Mouse (Mus musculus) skeletal muscle tissue, adult 2 months (tissue): Measurements from ENCODE around the gene Hsd17b14.
A peak's percentile ranks its signal among the peaks of the same experiment; 100 is the strongest.
"Not testable (repeated sequence)": the region's sequence is repeated elsewhere in the genome, so short reads cannot be mapped to it uniquely, and the experiment has no call there.

Experiments
- DNase-seq: peaks from one replicate; pipeline ENCODE4 v3.0.0-alpha.2; 2012; ENCODE audit warnings: low read depth, low spot score

Gene Hsd17b14

GRCm38 (mm10) chr7:45554744-45555143 lies at the start of gene Hsd17b14:
Gene Hsd17b14, plus strand, starts transcription at chr7:45554893.
- DNase-seq: no peak

GRCm38 (mm10) chr7:45507583-45507982 lies 47.1 kb upstream of the Hsd17b14 start:
- no peak for DNase-seq

DNA sequence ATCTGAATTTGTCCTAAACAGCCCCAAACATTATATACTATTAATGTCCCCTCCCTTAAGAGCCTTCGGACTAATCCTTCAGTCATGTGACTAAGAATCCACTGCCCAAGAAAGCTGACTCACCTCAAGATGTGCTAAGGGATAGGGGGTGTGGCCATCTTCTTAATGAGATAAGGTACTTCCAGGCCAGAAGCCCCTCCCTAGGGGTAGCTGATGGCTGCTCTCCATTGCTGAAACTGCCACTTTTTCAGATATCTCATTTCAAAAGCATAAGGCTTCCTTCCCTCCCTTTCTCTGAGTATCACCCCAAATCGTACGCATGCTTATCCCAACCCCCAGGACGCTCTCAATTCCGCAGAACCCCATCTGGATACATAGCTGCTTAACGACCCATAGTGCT lies 46.1 kb upstream of the Hsd17b14 start:
- DNase-seq: peak; percentile 47

- DNase-seq: no peak
Measured at GRCm38 (mm10) chr7:45509181-45509882, 45.4 kb upstream of the Hsd17b14 start.

- DNase-seq: peak; percentile 83
Measured at GRCm38 (mm10) chr7:45509912-45510787, 44.5 kb upstream of the Hsd17b14 start, which contains the start of gene Nucb1. Gene Nucb1, minus strand, starts transcription at chr7:45510406.

- no peak for DNase-seq
Measured at GRCm38 (mm10) chr7:45514411-45514810, 40.3 kb upstream of the Hsd17b14 start.

GRCm38 (mm10) chr7:45515436-45515835 lies 39.3 kb upstream of the Hsd17b14 start:
- no peak for DNase-seq

- DNase-seq: not testable (repeated sequence)
Measured at GRCm38 (mm10) chr7:45516846-45517245, 37.8 kb upstream of the Hsd17b14 start.

- DNase-seq: no peak
Measured at GRCm38 (mm10) chr7:45518618-45519017, 36.1 kb upstream of the Hsd17b14 start.

DNA sequence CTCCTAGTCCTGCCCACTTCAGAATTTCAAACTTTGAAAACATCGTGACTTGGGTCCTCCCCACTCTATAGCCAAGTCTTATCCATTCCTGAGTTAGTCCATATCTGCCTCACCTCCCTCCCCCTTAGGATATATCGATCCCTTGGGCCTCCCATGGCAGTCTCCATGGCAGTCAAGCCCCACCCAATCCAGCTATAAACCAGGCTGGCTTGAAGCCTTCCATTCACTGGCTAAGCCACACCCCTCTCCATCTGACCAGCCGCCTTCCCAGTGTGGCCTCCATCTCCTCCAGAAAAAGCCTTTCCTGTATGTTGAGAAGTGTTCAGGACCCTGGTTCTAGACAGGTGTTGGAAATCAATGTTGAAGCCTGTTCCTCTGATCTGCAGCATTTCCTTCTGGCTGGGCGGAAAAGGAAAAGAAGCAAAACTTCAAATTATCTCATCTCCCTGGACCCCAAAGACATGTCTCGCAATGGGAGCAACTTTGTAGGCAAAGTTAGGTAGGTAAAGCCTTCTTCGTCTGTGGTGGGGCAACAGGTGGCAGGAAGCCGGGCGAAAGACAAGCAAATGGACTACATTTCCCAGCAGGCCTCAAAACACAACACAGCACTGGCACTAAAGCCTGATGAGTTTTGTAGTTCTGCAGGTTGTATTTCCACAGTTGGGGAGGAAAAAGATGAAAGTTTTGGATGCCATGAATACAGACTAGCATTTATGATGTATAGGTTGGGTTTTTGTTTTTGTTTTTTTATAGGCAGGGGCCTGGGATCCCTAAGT lies 35.2 kb upstream of the Hsd17b14 start:
- DNase-seq: no peak

- DNase-seq: no peak
Measured at GRCm38 (mm10) chr7:45520605-45521004, 34.1 kb upstream of the Hsd17b14 start.

DNA sequence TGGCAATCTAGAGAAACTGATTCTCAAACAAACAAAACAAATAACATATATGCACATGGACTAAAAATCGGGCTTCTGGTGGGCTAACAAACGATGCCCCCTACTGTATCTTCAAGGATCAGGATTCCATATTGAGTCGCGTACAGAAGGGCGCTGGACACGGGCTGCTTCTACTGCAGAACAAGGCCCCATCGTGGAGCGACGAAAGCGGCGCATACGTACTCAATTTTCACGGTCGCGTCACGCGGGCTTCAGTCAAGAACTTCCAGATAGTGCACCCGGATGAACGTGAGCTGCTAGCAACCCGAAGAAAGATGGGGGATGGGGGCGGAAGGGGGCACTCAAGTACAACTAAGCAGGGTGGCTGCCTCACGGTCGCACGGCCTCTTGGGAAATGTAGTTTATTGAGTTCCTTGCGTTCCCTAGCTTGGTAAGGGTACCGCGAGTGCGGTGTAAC lies 32.9 kb upstream of the Hsd17b14 start:
- peak; percentile 85 for DNase-seq

DNA sequence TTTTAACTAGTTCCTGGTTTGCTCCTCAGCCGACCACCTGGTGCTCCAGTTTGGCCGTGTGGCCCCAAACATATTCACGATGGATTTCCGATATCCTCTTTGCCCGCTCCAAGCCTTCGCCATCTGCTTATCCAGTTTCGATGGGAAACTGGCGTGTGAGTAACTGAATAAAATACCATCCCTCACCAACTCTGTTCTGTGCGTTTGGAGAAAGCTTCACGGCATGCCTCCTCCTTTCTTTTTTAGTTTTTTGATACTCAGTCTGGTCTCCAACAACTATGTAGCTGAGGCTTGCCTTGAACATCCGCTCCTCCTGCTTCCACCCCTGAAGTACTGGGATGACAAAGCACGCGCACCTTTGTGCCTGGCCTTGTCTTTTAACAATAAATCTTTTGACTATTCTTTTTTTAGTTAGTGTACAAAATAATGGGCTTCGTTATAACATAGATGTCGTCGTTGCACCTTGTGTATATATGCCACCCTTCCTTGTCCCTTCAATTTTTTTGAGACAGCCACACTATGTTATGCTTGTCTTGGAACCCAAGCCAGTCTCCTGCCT lies 32.4 kb upstream of the Hsd17b14 start:
- no peak for DNase-seq

DNA sequence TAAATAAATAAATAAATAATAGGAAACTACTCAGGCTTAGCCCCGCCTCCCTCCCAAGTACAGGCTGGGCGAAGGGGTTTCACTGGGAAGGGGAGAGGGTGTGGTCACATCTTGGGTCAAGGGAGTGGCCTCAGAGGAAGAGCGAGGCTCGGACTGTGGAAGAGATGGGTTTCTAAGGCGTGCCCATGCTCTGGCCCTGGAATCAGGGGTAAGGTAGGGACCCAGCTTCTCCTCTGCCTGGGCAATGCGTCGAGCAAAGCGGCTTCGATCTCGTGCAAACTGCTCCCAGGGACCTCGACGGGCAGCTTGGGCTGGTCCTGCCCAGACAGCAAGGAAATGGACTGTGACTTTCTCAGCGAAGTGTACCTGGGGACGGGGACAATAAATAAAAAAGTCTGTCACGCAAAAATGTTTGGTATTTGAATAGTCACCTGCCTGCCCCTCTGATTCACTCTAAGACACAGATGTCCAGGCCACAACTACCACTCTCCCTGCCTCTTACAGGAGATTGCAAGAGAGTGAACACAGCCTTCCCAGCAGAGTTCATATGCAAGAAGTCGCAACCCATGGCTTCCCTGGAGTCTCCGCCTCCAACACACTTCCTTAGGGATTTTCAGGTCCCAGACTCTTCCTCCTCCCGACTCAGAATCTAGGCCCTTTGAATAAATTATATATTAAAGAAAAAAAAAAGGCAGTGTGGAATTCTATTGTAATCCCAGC lies 31.6 kb upstream of the Hsd17b14 start:
- no peak for DNase-seq

DNA sequence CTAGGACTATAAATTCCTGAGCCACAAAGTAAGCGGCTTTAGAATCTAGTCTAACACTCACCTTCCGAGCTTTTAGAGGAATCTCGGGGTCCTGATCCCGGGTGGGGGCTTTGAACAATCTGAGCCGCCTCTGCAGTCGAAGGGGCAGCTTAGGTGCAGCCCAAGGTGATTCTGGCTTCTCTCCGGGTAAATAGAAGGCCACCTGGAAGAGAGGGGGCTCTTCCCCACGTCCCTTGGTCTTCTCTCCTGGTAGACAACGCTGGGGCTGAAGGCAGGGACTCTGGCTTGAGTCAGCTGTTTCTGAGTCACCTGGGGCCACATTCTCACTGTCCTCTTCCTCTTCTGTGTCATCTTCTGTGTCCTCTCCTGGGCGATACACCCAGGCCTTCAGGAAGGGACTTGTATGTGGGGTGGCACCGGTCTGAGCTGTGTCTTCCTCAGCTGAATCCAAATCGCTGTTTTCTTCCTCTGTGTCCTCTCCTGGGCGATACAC lies 31.0 kb upstream of the Hsd17b14 start:
- DNase-seq: no peak

GRCm38 (mm10) chr7:45524841-45525621 lies 29.7 kb upstream of the Hsd17b14 start:
- DNase-seq: peak; percentile 43

GRCm38 (mm10) chr7:45525809-45526473 lies 28.8 kb upstream of the Hsd17b14 start, which contains the start of the genes Ppp1r15a and Plekha4:
Gene Ppp1r15a, minus strand, starts transcription at chr7:45526268.
Gene Plekha4, plus strand, starts transcription at chr7:45526330.
- DNase-seq: peak; percentile 98

DNA sequence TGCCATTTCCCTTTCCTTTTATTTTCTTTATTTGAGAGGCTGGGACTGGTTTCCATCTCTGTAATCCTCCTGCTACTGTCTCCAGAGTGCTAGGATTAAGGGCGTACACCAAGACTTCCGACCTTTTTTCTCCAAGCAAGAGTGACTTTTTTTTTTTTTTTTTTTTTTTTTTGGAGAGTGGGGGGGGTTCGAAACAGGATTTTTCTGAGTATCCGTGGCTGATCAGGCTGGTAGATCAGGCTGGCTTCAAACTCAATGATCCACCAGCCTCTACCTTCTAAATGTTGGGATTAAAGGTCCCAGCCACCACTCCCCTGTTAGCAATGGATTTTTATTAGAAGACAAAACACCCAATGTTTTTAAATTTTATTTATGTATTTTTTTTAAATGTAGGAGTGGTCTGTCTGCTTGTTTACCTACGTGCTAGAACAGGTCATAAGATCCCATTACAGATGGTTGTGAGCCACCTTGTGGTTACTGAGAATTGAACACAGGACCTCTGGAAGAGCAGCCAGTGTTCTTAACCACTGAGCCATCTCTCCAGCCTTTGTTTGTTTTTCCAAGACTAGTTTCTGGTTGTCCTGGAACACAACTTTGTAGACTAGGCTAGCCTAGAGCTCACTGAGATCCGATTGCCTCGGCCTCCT lies 28.1 kb upstream of the Hsd17b14 start:
- no peak for DNase-seq

- not testable (repeated sequence) for DNase-seq
Measured at GRCm38 (mm10) chr7:45527169-45527568, 27.5 kb upstream of the Hsd17b14 start.
